Mouse (Mus musculus) forebrain, embryonic 15.5 days (tissue): ENCODE results near the gene Ptger2. TPM values are rescaled to one million over a fixed set of nuclear protein-coding genes. Genes with fewer than 3 reads are reported as not detected.

Experiments
- ATAC-seq: fragments of 200-750 bp; cut with Nextera tagmentation; replicated peaks from 2 replicates; pipeline ENCODE4 v1.8.0; 2017; ENCODE audit warnings: mild to moderate bottlenecking, moderate TSS enrichment, moderate library complexity
- H3K27ac ChIP-seq: fragments of 300-500 bp; sonication (generic); replicated peaks from 2 replicates; pipeline ENCODE4 v1.5.1; 2015; ENCODE audit warnings: mild to moderate bottlenecking, inconsistent platforms
- H3K27me3 ChIP-seq: fragments of 300-500 bp; sonication (generic); 2 replicates; pipeline ENCODE4 v1.6.1; 2015; ENCODE audit warnings: inconsistent platforms
- H3K36me3 ChIP-seq: fragments of 300-500 bp; sonication (generic); 2 replicates; pipeline ENCODE4 v1.6.1; 2015; ENCODE audit warnings: mild to moderate bottlenecking, inconsistent platforms
- H3K4me1 ChIP-seq: fragments of 300-500 bp; sonication (generic); 2 replicates; pipeline ENCODE4 v1.6.1; 2015; ENCODE audit warnings: inconsistent platforms
- H3K4me2 ChIP-seq: fragments of 300-500 bp; sonication (generic); replicated peaks from 2 replicates; pipeline ENCODE4 v1.6.1; 2015; ENCODE audit warnings: mild to moderate bottlenecking, inconsistent platforms
- H3K4me3 ChIP-seq: fragments of 300-500 bp; sonication (generic); 2 replicates; pipeline ENCODE4 v1.5.1; 2015; ENCODE audit warnings: mild to moderate bottlenecking, inconsistent platforms
- H3K9ac ChIP-seq: fragments of 300-500 bp; sonication (generic); replicated peaks from 2 replicates; pipeline ENCODE4 v1.6.1; 2015; ENCODE audit warnings: mild to moderate bottlenecking, inconsistent platforms
- H3K9me3 ChIP-seq: fragments of 300-500 bp; sonication (generic); 2 replicates; pipeline ENCODE4 v1.6.1; 2016; ENCODE audit warnings: inconsistent platforms
- whole genome bisulfite sequencing: fragments of 180-500 bp; shearing (Covaris S2); methylation state at CpG from one replicate; pipeline ENCODE4 v1.1.7; 2015; ENCODE audit warnings: mixed read lengths; 5-methylcytosine and 5-hydroxymethylcytosine counted together
- polyA plus RNA-seq: library from polyadenylated mRNA; unstranded; fragments of >200 nt; fragmentation: Nextera tagmentation; extraction: Ambion mirVana; gene quantifications from 2 replicates; pipeline ENCODE4 v1.2.1, GENCODE M21; 2015

The Ptger2 gene
- polyA plus RNA-seq, 1 experiment from 2014 or later, result 0.34 TPM

GRCm38 (mm10) chr14:45005698-45006283 lies 17.8 kb downstream of the Ptger2 start:
- Histone ChIP-seq H3K9me3 (no peaks in the 10 kb centered on the region), H3K27me3 (no peaks in the 10 kb centered on the region), H3K9ac (no peak overlapping the region), H3K4me3 (no peak overlapping the region), H3K36me3 (no peaks in the 10 kb centered on the region), H3K4me1 (no peaks in the 10 kb centered on the region), H3K4me2 (no peak overlapping the region), H3K27ac (no peak overlapping the region)
- 92% methylated on average over 4 of the region's 4 CpGs for WGBS
- ATAC-seq, result no peak

DNA sequence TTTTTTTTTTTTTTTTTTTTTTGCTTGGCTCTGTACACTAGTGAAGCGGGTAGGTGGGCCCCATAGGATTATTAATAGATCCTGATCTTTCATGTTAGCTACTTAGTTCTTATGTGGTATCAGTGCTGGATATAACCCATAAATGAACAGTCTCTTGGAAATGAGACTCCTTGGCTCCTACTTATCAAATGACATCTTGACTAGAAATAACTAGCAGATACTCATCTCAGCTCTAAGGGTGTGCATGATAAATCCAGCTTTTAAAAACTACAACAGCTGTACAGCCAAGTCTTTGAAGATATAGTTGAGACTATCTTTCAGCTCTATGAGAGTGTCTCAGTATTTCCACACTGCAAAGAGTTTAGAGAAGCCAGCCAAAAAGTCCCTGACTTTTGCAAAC lies 21.2 kb downstream of the Ptger2 start:
- Histone ChIP-seq H3K4me1 (no peaks in the 10 kb centered on the region), H3K4me3 (no peak overlapping the region), H3K36me3 (no peaks in the 10 kb centered on the region), H3K27ac (no peak overlapping the region), H3K27me3 (no peaks in the 10 kb centered on the region), H3K9me3 (no peaks in the 10 kb centered on the region), H3K9ac (no peak overlapping the region), H3K4me2 (no peak overlapping the region)
- no peak for ATAC-seq
- WGBS, result 93% methylated on average over 1 of the region's 1 CpGs

DNA sequence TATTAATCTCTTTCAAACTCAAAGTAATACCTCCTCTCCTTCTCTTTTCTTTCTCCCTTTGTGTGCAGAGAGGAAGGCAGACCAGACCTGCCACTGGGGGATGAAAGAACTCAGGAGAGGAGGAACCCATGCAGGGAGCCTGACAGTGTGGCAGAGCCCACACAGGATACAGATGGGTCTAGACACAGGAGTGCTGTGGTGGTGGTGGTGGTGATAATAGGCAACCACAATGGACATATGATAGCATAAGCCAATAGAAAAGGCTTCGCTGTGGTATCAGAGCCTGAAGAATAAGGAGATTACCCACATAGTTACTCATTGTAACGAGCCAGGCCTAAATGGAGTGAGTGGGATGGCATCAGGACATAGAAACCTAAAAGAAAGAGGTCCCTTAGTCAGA lies 23.3 kb downstream of the Ptger2 start:
- Histone ChIP-seq H3K9me3 (no peaks in the 10 kb centered on the region), H3K4me3 (no peak overlapping the region), H3K27me3 (no peaks in the 10 kb centered on the region), H3K4me2 (no peak overlapping the region), H3K9ac (no peak overlapping the region), H3K27ac (no peak overlapping the region), H3K4me1 (no peaks in the 10 kb centered on the region), H3K36me3 (no peaks in the 10 kb centered on the region)
- WGBS, result 69% methylated on average over 2 of the region's 2 CpGs
- no peak for ATAC-seq

DNA sequence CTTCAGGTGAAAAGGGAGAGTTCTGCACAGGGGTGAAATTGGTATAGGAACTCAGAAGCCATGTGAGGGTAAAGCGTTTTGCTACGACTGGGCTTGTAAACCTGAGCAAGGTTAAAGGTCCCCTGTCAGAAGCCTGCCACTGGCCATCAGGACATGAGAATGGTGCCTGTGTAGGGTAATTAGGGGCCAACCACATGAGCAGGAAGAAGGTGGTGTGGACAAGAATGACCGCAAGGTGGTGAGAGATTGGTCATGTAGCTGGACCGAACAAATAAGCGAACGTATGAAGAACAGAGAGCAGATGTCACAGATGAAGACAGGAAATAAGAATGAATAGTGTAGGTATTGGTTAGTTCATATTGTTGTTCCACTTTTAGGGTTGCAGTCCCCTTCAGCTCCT lies 23.7 kb downstream of the Ptger2 start:
- Histone ChIP-seq H3K27ac (no peak overlapping the region), H3K27me3 (no peaks in the 10 kb centered on the region), H3K9me3 (no peaks in the 10 kb centered on the region), H3K36me3 (no peaks in the 10 kb centered on the region), H3K4me3 (no peak overlapping the region), H3K4me1 (no peaks in the 10 kb centered on the region), H3K4me2 (no peak overlapping the region), H3K9ac (no peak overlapping the region)
- WGBS, result 93% methylated on average over 6 of the region's 6 CpGs
- no peak for ATAC-seq

GRCm38 (mm10) chr14:45021551-45021950 lies 33.6 kb downstream of the Ptger2 start:
- Histone ChIP-seq H3K4me1 (no peaks in the 10 kb centered on the region), H3K9me3 (no peaks in the 10 kb centered on the region), H3K27ac (no peak overlapping the region), H3K4me2 (no peak overlapping the region), H3K9ac (no peak overlapping the region), H3K4me3 (no peak overlapping the region), H3K36me3 (no peaks in the 10 kb centered on the region), H3K27me3 (no peaks in the 10 kb centered on the region)
- no peak for ATAC-seq
- 95% methylated on average over 3 of the region's 3 CpGs for WGBS

- no peak overlapping the region for H3K9ac ChIP-seq
- no peaks in the 10 kb centered on the region for H3K9me3 ChIP-seq
- H3K27ac ChIP-seq, result no peak overlapping the region
- H3K27me3 ChIP-seq, result no peaks in the 10 kb centered on the region
- H3K36me3 ChIP-seq, result no peaks in the 10 kb centered on the region
- no peaks in the 10 kb centered on the region for H3K4me1 ChIP-seq
- H3K4me3 ChIP-seq, result no peak overlapping the region
- no peak for ATAC-seq
- H3K4me2 ChIP-seq, result no peak overlapping the region
- 89% methylated on average over 3 of the region's 3 CpGs for WGBS
Measured at GRCm38 (mm10) chr14:45034293-45034692, 46.3 kb downstream of the Ptger2 start.

DNA sequence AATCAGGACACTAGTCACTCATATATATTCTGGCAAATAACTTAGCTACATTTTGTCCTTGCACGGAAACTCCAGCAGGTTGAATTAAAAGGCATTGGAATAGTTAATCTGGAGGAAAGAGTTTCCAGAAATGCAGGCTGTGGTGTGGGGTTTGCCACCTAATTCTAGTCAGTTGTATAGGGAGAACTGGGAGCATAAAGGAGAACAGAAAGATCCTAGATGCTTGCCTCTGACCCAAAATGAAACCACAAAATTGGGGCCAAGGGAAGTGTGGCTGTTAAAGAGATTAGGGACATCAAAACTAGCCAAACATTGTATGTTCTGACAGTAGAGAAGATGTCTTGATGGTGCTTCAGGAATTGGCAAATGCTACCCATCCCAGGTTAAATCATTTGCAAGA lies 48.6 kb downstream of the Ptger2 start:
- no peak overlapping the region for H3K4me3 ChIP-seq

DNA sequence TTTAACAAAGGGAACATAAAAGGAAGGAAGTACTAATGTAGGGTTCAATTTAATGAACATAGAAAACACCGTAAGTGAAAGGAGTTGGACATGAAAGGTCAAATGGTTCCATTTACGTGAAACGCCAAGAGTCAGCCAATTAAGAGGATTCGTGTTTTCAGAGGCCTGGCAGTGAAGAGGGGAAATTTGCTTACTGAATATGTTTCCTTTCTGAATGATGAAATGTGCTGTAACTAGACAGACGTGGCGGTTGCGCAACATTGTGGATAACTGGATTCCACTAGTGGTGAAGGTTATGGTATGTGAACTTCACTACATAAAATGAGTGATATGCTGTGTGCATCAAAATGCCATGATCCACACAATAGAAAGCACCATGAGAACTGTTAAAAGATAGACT lies 50.1 kb downstream of the Ptger2 start:
- H3K4me2 ChIP-seq, result no peak overlapping the region
- WGBS, result 82% methylated on average over 7 of the region's 7 CpGs
- no peaks in the 10 kb centered on the region for H3K9me3 ChIP-seq
- H3K36me3 ChIP-seq, result no peaks in the 10 kb centered on the region
- no peak overlapping the region for H3K9ac ChIP-seq
- no peak overlapping the region for H3K4me3 ChIP-seq
- no peaks in the 10 kb centered on the region for H3K27me3 ChIP-seq
- no peaks in the 10 kb centered on the region for H3K4me1 ChIP-seq
- no peak for ATAC-seq
- H3K27ac ChIP-seq, result no peak overlapping the region

More for the DNA sequence above, 48.6 kb downstream of the Ptger2 start:
- no peak overlapping the region for H3K9ac ChIP-seq
- no peaks in the 10 kb centered on the region for H3K9me3 ChIP-seq
- H3K27me3 ChIP-seq, result no peaks in the 10 kb centered on the region
- H3K27ac ChIP-seq, result no peak overlapping the region
- no peaks in the 10 kb centered on the region for H3K36me3 ChIP-seq
- WGBS, result 88% methylated on average over 1 of the region's 1 CpGs
- no peak overlapping the region for H3K4me2 ChIP-seq
- no peaks in the 10 kb centered on the region for H3K4me1 ChIP-seq
- ATAC-seq, result no peak

GRCm38 (mm10) chr14:45040851-45041475 lies 53.0 kb downstream of the Ptger2 start:
- Histone ChIP-seq H3K27ac (no peak overlapping the region), H3K4me1 (no peaks in the 10 kb centered on the region), H3K27me3 (no peaks in the 10 kb centered on the region), H3K4me3 (no peak overlapping the region), H3K36me3 (no peaks in the 10 kb centered on the region), H3K9me3 (no peaks in the 10 kb centered on the region), H3K9ac (no peak overlapping the region), H3K4me2 (no peak overlapping the region)
- WGBS, result 86% methylated on average over 5 of the region's 5 CpGs
- ATAC-seq, result no peak

DNA sequence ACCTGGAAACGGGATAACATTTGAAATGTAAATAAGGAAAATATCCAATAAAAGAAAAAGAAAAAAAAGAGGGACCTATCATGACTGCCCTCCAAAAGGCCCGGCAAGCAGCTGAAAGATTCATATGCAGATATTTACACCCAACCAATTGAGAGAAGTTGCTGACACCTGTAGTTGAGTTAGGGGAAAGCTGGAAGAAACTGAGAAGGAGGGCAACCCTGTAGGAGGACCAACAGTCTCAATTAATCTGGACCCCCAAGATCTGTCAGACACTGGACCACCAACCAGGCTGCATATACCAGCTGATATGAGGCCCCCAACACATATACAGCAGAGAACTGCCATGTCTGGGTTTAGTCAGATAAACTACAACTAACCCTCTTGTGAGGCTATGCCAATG lies 60.1 kb downstream of the Ptger2 start:
- no peak for ATAC-seq

GRCm38 (mm10) chr14:45049689-45050418 lies 61.9 kb downstream of the Ptger2 start:
- ATAC-seq, result no peak
- H3K9ac ChIP-seq, result no peak overlapping the region
- no peak overlapping the region for H3K4me3 ChIP-seq
- no peaks in the 10 kb centered on the region for H3K9me3 ChIP-seq
- H3K27ac ChIP-seq, result no peak overlapping the region
- WGBS, result 78% methylated on average over 7 of the region's 7 CpGs
- H3K36me3 ChIP-seq, result no peaks in the 10 kb centered on the region
- no peaks in the 10 kb centered on the region for H3K27me3 ChIP-seq
- H3K4me2 ChIP-seq, result no peak overlapping the region
- no peaks in the 10 kb centered on the region for H3K4me1 ChIP-seq

More for the DNA sequence above, 60.1 kb downstream of the Ptger2 start:
- WGBS, result 79% methylated on average over 2 of the region's 2 CpGs
- Histone ChIP-seq H3K9ac (no peak overlapping the region), H3K4me1 (no peaks in the 10 kb centered on the region), H3K27me3 (no peaks in the 10 kb centered on the region), H3K27ac (no peak overlapping the region), H3K4me2 (no peak overlapping the region), H3K36me3 (no peaks in the 10 kb centered on the region), H3K4me3 (no peak overlapping the region), H3K9me3 (no peaks in the 10 kb centered on the region)

DNA sequence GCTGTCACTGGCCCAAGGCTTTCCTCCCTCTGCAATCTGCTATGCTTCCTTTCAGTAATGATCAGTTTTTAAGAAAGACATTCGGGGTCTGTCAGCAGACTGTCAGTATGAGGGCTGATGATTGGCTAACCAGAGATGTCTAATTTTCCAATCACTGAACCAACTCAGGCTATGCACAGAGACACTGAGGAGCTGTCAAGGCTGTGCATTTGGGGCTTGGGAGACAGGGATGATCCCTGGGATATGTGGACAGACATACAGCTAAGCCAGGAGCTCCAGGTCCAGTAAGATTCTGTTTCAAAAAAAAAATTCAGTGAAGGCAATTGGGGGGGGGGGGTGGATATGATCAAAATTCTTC lies 62.4 kb downstream of the Ptger2 start:
- H3K27ac ChIP-seq, result no peak overlapping the region
- H3K4me3 ChIP-seq, result no peak overlapping the region
- H3K4me1 ChIP-seq, result no peaks in the 10 kb centered on the region
- no peak overlapping the region for H3K9ac ChIP-seq
- no peak overlapping the region for H3K4me2 ChIP-seq
- H3K9me3 ChIP-seq, result no peaks in the 10 kb centered on the region
- ATAC-seq, result no peak
- WGBS, result 82% methylated on average over 1 of the region's 1 CpGs
- H3K36me3 ChIP-seq, result no peaks in the 10 kb centered on the region
- no peaks in the 10 kb centered on the region for H3K27me3 ChIP-seq
